Mouse (Mus musculus): ENCODE results near the gene Pcp4.
A peak's percentile ranks its signal among the peaks of the same experiment; 100 is the strongest.
"Not testable (repeated sequence)": the region's sequence is repeated elsewhere in the genome, so short reads cannot be mapped to it uniquely, and the experiment has no call there.

Gene Pcp4

DNA sequence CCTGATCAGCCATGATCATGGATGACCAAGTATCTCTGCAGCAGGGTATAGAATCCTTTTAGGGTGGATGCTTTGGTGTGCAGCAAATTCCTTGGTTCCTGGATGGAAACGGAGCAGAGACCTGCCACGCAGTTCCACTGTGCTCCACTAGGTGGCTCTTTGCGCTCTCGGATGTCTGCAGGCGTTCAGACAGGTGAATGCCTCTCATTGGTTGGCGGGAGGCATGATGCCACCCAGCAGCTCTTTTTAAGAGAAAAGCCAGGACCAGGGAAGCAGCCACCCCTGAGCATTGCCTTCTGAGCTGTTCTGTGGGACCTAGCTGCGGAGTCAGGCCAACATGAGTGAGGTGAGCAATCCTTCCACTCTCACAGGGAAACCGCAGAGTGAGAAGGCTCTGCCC is at the start of gene Pcp4:
TSS of gene Pcp4 (plus strand) at position 162 of the 400 bp plus-strand sequence.
- DNase-seq (ENCODE audit: low read depth in 2 of 2, low spot score in 2 of 2), result peak; percentile 5 to 22

DNA sequence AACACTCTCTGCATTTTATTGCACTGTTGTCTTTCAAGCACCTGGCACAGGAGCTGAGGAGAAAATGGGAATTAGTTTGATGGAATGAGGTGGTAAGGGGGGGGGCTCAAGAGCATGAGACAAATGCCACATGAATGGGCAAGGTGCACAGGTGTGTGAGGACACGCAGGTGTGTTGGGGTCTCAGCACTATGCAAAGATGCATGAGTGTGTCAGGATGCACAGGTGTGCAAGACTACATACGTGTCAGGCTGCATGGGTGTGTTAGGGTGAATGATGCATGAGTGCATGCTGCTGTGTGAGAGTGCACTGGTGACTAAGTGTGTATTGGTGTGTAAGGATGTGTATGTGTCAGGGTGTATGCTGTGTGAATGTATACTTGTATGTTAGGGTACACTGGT is 42.4 kb upstream of the Pcp4 start:
- no peak for DNase-seq (ENCODE audit: low read depth in 2 of 2, low spot score in 2 of 2)

DNA sequence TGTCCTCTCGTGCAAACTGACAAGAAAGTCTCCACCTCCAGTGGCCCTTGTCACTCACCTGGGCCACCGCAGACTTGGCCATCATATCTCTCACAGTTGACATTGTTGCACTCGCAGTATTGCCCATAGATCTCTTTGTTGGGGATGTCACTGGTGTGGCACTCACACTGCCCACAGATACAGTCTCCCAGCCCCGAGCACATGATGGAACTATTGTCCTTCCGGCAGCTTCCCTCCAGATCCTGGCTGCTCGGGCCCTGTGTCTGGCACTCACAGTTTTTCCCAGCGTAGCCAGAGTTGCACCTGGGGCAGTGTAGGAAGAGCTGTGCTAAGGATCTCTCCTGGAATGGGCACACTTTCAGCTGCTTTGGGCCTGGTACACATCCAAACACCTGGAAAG is 40.7 kb upstream of the Pcp4 start:
- no peak for DNase-seq (ENCODE audit: low read depth in 2 of 2, low spot score in 2 of 2)

DNA sequence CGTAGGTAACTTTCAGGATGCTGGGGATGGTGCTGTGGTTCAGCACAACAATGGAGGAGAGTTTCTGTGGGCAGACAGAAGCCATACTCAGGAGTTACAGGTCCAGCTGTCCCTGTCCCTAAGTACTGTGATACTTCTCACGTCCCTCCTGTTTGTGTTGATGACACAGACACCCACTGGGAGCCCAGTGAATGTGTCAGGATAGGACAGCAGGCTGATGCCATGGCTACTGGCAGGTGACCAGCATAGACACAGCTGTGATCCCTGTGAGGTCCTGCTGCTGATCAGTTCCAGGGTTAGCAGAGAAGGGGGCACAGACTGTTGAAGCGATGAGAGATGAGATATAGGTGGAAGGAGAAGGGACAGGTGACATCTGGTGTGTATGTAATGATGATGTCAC is 38.4 kb upstream of the Pcp4 start:
- no peak for DNase-seq (ENCODE audit: low read depth in 2 of 2, low spot score in 2 of 2)

DNA sequence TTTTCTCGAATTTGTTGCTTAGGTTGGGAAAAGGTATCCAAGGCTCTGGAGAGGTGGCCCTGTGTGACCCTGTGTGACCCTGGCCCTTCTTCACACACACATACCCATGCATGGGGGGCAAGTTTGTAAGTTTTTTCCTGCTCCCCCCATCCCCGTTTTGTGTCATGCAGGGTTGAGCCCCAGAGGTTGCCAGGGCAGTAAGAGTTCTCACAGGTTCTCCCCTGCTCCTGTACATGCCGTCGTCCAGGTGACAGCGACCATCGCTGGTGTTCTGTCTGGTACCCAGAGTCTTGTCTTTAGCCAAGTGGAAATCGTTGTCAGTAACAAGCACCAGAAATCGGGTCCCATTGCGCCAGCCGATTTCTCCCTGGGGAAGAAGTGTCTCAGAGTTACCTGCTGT is 34.1 kb upstream of the Pcp4 start:
- no peak for DNase-seq (ENCODE audit: low read depth in 2 of 2, low spot score in 2 of 2)

DNA sequence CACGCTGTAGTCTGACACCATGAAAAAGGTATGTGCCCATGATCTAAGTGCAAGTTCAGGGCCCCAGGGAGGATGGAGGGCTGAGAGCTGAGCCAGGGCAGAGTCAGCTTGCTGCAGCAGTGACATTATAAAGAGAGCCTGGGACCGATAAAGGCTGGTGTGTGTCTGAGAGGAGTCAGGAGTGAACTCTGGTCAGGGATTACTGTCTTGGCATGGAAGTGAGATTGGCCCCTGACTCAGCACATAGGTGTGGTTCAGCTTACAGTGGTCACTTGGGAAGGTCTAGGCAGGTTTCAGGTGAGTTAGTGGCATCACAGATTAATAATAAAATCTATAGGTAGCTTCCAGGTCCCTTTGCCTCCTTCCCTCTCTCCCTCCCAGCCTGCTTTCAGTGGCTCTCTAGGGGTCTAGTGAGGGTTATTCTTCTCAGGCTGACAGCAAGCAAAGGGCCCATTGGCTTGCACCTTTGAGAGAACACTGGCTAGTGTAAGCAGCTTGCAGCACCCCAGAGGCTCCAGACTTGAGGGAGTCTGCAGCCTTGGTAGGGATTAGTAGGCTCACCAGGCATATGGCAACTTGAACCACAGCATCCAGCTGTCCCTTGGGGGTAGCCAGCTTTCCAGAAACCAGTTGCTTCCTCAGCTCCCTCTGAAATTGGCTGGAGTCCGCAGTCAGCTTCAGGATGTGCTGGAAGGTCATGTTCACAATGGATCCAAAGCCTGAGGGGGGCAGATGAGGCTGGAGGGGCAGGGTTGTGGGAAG is 33.2 kb upstream of the Pcp4 start:
- DNase-seq (ENCODE audit: low read depth in 2 of 2, low spot score in 2 of 2), result no peak

DNA sequence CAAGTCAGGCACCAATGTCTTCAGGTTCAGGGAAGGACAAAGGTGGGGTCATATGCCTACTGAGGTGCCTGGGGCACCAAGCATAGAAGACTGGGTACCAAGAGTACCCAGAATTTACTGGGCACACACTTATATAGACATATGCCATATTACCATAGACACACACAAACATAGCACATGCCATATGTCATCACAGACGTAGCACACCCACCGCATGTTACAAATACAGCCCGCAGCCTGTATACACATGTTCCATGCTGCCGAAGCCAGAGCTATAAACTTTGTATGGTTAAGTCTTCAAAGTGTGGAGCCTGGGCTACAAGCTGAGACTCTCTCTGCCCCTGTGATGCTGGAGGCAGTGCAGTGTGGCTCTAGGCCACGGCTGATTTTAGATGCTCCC is 28.5 kb upstream of the Pcp4 start:
- no peak for DNase-seq (ENCODE audit: low read depth in 2 of 2, low spot score in 2 of 2)

DNA sequence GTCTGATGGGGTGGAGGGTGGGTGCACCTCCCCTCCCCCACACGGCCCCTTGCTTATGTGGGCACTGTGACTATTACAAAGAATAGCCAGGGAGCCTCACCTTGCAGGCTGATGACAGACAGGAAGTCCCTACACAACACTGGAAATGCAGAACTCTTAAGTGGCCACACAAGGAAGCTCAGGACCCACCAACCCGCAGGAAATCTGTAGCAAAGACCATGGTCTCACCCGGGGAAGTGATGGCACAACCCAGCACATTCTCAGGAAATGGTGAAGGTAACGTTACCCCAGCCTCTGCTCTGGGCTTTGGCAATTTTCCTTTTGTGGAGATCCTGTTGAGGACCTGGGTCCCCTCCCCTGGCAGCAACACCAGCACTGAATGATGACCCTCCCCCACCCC is 27.7 kb upstream of the Pcp4 start:
- no peak for DNase-seq (ENCODE audit: low read depth in 2 of 2, low spot score in 2 of 2)

DNA sequence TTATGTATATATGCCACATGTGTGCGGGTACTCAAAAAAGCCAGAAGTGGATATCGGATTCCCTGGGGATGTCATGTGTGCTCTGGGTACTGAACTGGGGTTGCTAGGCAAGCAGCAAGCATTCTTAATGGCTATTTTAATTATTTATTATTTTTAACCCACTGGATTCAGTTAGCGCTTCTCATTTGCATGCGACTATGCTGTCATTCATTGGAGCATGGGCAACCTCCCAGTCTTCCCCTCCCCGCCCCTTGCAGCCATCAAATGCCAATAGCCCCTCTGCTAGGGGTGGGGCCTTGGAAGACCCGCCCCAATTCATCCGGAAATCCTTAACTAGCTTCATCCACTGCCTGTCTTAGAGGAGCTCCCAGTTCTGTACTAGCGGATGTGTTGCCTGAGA is 26.5 kb upstream of the Pcp4 start:
- DNase-seq (ENCODE audit: low read depth in 2 of 2, low spot score in 2 of 2), result no peak

DNA sequence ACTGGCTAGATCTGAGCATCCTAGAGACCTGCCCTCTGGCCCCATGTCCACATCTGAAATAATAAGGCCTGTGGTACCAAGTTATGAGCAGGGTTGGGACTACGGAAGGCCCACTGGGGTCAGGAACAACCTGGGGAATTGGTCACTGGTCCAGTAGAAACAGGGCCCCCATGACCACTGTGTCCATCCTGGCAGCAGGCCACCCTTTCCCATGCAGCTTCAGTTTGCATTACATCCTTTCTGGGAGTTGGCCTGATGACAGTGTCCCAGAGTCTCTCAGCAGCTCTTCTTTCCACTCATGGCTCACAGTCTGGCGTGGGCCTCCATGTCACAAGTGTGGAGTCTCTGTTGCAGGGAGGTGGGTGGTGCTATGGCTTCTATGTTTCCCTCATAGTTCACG is 25.6 kb upstream of the Pcp4 start:
- no peak for DNase-seq (ENCODE audit: low read depth in 2 of 2, low spot score in 2 of 2)

DNA sequence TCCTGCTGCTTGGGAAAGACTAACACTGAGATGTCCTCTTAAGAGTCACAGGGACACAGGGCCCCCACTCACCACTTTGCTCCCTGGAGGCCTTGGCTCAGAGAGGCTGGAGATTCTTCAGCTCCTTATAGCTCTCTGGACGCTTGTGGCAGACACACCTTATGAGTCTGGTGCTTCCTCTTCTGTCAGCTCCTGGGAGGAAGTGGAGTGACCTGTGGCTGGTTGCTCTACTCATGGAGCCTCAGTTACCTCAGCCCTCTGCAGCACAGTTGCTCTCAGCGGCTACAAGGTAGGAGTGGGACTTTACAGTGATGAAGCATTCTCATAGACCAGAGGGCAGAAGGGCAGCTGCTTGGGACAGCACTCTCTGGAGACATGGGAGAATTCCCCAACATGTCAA is 23.9 kb upstream of the Pcp4 start, which contains the start of gene Itgb2l:
TSS of gene Itgb2l (minus strand) at position 152 of the 400 bp plus-strand sequence.
- DNase-seq (ENCODE audit: low read depth in 2 of 2, low spot score in 2 of 2), result no peak

DNA sequence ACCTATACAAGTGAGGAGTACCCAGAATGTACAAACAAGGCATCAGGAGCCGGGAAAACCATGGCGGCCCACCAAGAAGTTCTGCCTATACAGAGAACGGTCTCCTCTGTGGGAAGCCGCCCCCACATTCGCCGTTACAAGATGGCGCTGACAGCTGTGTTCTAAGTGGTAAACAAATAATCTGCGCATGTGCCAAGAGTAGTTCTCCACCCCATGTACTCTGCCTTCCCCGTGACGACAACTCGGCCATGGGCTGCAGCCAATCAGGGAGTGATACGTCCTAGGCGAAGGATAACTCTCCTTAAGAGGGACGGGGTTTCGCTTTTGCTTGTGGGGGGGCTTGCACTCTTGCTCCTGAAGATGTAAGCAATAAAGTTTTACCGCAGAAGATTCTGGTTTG is 16.5 kb upstream of the Pcp4 start:
- not testable (repeated sequence) for DNase-seq (ENCODE audit: low read depth in 2 of 2, low spot score in 2 of 2)

DNA sequence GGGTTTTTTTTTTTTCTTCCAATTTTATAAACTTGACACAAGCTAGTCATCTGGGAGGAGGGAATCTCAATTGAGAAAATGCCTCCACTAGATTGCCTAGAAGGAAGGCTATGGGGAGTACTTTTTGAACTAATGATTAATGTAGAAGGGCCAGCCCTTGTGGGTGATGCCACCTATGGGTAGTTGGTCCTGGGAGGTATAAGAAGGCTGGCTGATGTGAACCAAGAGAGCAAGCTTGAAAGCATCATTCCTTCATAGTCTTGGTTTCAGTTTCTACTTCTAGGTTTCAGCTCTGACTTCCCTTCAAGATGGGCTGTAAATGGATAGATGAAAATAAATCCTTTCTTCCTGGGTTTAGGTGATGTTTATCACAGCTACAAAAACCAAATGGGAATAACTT is 13.3 kb upstream of the Pcp4 start:
- DNase-seq (ENCODE audit: low read depth in 2 of 2, low spot score in 2 of 2), result no peak

DNA sequence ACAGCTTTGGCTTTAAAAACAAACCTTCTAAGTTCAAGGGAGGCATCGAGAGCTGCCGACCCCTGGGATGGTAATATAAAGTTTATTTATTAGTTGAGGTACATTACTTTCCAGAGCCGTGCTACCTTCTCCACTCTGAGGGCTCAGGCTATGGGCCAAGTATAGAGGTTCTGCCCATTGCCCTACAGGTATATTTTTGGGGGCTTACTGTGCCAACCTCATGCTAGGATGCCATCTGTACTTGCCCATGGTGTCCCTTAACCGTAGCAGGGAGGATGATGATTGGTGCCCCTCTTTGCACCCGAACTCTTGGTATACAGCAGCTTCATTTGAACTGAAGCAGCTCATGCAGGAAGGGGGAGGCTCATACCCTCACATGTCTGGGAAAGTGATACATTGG is 9.8 kb upstream of the Pcp4 start:
- no peak for DNase-seq (ENCODE audit: low read depth in 2 of 2, low spot score in 2 of 2)

DNA sequence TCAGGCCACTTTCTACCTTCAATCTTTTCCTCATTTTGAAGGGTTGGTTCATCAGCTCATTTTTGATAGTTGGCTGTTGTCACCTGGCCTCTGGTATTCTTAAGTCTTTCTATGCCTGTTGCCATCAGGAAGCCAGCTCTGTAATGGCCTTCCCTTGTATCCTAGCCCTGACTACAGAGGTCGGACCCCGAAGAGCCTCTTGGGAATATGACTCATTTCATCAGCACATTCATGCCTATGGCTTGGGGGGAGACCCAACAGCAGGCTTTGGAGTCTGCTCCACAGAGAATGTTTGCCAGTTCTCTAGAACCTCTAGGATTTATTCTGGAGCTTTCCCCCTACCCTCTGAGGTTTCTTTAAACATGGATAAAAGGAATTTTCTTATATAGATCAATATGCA is 8.1 kb upstream of the Pcp4 start:
- no peak for DNase-seq (ENCODE audit: low read depth in 2 of 2, low spot score in 2 of 2)

DNA sequence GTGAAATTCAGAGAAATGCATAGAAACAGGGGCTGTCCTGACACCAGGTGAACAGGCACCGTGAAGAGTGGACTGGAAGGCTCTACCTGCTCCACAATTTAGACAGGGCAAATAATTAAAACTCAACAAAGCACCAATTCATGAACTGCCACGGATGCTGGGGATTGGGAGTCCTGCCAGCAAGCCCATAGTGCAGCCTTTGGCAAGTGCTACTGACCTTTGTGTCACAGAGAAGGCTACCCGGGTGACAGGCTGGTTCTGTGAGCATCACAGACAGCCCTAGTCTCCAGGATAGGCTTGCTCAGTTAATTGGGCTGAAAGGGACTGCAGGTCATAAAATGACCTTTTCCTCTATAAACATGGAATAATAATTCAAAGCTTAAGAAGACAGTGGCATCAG is 6.6 kb upstream of the Pcp4 start:
- DNase-seq (ENCODE audit: low read depth in 2 of 2, low spot score in 2 of 2), result no peak

DNA sequence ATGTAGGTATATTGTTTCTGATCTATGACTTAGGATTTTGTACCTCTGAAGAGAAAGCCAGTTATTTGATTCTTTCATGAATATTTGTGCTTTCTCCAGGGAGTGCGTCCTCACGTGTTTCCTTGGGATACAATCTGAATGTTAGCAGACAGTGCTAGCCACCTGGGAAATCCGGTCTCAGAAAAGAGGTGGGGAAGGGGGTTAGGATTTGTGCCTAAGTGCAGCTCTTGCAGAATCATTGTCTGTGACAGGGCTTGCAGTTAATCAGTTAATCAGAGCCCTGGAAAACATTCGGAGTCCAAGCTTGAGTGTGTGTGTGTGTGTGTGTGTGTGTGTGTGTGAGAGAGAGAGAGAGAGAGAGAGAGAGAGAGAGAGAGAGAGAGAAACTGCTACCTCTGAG is 605 bp downstream of the Pcp4 start:
- no peak for DNase-seq (ENCODE audit: low read depth in 2 of 2, low spot score in 2 of 2)

DNA sequence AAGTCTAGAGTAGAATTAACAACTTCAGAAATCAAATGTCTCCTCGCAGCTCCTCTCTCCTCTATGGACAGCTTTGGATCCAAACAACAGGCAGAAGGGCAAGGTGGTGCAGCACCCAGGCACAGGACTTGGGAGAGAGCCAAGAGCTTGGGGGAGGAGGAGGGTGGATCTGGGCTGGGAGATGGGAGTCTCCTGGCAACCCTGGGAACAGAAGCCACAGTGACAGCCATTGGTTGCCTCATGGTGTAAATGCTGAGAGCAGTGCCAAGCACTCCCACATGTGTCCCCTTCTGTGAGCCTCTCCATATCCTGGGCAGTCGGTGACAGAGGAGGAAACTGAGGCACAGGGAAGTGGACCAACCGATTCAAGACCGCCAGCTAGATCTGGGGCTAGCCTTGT is 1.3 kb downstream of the Pcp4 start:
- DNase-seq (ENCODE audit: low read depth in 2 of 2, low spot score in 2 of 2), result no peak

DNA sequence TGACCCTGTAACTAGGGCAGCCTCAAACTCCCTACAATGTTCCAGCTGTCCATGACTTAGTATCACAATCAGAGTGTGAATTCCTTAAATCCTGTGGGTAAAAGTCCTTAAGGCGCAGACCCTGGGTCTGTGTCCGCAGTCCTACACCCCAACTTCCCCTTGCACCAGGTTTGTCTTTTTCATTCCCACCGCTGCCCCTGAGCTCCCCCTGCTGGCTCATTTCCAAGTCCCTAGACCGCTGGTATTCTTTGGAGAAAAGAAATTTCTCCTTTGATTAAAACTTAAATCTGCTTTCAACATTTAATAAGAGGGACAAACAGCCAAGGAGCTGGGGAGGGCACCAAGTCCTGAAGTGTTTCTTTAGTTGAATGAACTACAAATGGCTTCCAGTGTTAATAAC is 2.2 kb downstream of the Pcp4 start:
- no peak for DNase-seq (ENCODE audit: low read depth in 2 of 2, low spot score in 2 of 2)

DNA sequence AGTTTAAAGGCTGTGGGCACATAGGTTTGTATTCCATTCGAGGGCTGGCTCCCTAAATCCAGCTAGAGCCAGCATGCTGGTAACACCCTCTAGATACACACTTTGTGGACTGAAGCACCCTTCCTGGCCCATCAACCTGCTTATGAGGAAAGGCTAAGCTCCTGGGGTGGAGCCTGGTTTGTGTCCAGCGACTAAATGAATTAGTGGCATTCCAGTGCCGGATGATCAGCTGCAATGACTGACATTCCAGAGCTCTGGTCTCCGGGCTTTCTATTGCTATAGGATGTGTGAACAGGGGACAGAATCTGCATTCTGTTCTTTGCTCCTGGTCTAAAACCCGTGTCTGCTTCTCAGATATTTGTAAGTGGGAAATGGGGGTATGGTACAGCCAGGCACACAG is 5.0 kb downstream of the Pcp4 start:
- DNase-seq (ENCODE audit: low read depth in 2 of 2, low spot score in 2 of 2), result no peak

DNA sequence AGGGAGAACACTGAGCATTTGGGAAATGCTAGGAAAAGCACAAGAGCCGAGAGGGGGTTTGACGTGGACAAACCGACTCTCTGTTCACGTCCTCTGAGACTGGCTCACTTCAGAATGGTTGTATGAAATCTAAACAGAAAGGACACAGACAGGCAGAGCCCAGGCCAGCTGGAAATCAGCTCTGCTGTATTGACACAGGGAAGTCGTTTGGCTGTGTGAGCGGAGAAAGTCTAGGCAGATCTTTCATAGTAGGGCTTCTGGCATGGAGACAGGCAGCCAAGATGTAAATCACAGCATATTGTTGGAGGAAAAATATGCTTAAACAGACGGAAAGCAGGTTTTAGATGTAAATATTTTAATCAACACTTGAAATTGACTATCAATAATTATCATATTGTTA is 5.4 kb downstream of the Pcp4 start:
- DNase-seq (ENCODE audit: low read depth in 2 of 2, low spot score in 2 of 2), result no peak

DNA sequence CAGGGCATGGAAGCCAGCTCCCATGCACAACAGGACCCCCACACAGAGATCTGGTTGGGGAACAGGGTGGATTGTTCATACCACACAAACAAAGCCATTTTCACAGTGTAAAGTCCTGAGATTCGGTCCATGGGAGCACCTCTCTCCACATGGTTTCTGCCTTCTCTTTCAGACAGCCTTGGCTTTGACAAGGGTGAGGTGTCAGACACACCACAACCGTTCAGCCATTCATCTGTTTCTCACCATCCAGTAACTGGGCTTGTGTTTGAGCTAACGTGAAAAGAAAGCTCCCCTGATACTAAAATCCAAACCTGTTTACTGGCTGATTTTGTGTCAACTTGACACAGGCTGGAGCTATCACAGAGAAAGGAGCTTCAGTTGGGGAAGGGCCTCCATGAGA is 6.8 kb downstream of the Pcp4 start:
- DNase-seq (ENCODE audit: low read depth in 2 of 2, low spot score in 2 of 2), result no peak

DNA sequence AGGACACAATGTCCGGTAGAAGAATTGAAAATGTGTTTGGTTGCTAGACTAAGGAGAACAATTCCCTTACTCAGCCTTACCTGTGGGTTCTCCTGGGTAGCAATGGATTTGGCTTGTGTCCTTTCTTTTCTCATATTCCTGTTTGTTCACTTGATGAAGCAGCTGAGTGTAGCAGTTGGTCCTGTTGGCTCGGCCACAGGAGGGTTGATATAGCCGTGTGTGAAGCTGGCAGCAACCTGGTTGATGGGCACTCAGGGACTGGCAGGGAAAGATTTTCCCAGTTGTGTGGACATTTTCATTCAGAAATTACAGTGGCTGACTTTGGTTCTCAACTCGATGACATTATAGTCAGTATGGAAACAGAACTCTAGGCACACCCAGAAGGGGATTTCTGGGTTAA is 14.4 kb downstream of the Pcp4 start:
- no peak for DNase-seq (ENCODE audit: low read depth in 2 of 2, low spot score in 2 of 2)
